Mouse (Mus musculus): ENCODE results near the gene 1600002K03Rik. TPM values are rescaled to one million over a fixed set of nuclear protein-coding genes. Genes with fewer than 3 reads are reported as not detected.
A peak's percentile ranks its signal among the peaks of the same experiment; 100 is the strongest.

The 1600002K03Rik gene
- polyA plus RNA-seq, 1 experiment from 2014 or later: 12.8 TPM

DNA sequence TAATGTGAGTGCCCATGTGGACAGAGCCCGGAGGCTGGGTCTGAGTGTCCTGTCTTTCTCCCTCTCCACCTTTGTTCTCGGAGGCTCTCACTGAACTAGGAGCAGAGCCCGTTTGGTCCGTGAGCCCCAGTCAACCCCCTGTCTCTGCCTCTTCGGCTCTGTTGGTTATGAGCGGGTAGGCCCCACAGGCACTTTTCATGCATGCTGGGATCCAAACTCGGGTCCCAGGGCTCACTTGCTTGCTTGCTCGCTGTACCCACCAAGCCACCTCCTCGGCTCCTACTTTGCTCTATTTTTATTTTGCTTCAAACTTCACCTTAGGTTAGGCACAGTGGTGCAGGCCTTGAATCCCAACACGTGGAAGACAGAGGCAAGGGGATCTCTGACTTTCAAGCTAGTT is 15.0 kb downstream of the 1600002K03Rik start:
- ATAC-seq (ENCODE audit: insufficient number of reproducible peaks, low FRiP score, low TSS enrichment, low read depth): no peak
- Histone ChIP-seq H3K4me2 (no peak overlapping the region), H3K27ac (no peak overlapping the region), H3K36me3 (peaks cover 20% of the 10 kb centered on the region), H3K4me1 (peaks cover 33% of the 10 kb centered on the region), H3K27me3 (peaks cover 37% of the 10 kb centered on the region), H3K9ac (no peak overlapping the region), H3K4me3 (no peak overlapping the region), H3K9me3 (no peaks in the 10 kb centered on the region)
- 89% methylated on average over 10 of the region's 10 CpGs for WGBS

DNA sequence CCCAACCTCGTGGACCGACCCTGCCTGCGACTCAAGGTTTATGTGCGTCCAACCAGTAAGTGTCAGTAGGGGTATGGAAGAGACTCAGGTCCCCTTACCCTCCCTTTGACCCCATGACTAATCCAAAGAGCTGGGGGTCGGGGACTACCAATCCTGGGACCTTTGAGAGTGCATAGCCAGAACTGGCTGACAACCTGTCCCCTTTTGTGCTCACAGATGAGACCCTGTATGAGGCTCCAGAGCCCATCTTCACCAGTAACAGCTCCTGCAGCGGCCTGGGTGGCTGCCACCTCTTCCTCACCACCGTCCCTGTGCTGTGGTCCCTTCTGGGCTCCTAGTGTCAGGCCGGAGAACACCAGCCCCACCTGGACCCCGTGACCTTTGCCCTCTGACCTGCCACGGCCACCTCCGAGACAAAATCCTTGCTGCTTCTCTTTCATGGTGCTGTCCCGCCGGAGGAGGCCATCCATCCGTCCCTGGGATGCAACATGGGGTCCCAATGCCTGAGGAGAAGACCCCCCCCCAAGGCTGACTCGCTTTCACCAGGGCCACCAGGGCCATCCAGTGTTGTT is 15.8 kb downstream of the 1600002K03Rik start:
- peaks cover 38% of the 10 kb centered on the region for H3K27me3 ChIP-seq
- H3K4me3 ChIP-seq: no peak overlapping the region
- peaks cover 33% of the 10 kb centered on the region for H3K4me1 ChIP-seq
- ATAC-seq (ENCODE audit: insufficient number of reproducible peaks, low FRiP score, low TSS enrichment, low read depth): no peak
- WGBS: 73% methylated on average over 15 of the region's 15 CpGs
- H3K27ac ChIP-seq: no peak overlapping the region
- H3K9ac ChIP-seq: no peak overlapping the region
- H3K9me3 ChIP-seq: no peaks in the 10 kb centered on the region
- peaks cover 20% of the 10 kb centered on the region for H3K36me3 ChIP-seq
- no peak overlapping the region for H3K4me2 ChIP-seq

DNA sequence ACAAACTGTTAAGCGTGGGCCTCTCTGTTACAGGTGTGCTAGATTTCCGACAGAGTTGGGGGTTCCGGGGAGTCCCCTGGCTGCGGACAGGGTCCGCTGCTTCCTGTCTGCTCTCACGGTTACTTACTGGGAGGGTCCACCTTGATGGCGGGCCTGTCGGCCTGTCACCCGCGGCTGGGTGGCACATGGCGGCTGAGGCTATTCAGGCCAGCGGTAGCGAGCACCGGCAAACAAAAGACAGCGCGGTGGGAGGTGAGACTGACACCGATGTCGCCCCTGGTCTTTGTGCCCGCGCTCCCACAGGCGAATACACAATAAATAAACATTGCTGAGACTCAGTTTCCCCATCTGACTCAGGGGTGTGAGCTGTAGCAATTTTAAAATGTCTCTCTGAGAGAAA is 17.3 kb downstream of the 1600002K03Rik start:
- Histone ChIP-seq H3K4me1 (peaks cover 31% of the 10 kb centered on the region), H3K9me3 (no peaks in the 10 kb centered on the region), H3K27ac (no peak overlapping the region), H3K9ac (no peak overlapping the region), H3K36me3 (peaks cover 20% of the 10 kb centered on the region), H3K4me2 (peak overlapping the region; percentile 71), H3K4me3 (peak overlapping the region; percentile 43), H3K27me3 (peaks cover 38% of the 10 kb centered on the region)
- WGBS: 19% methylated on average over 21 of the region's 21 CpGs
- ATAC-seq (ENCODE audit: insufficient number of reproducible peaks, low FRiP score, low TSS enrichment, low read depth): no peak

DNA sequence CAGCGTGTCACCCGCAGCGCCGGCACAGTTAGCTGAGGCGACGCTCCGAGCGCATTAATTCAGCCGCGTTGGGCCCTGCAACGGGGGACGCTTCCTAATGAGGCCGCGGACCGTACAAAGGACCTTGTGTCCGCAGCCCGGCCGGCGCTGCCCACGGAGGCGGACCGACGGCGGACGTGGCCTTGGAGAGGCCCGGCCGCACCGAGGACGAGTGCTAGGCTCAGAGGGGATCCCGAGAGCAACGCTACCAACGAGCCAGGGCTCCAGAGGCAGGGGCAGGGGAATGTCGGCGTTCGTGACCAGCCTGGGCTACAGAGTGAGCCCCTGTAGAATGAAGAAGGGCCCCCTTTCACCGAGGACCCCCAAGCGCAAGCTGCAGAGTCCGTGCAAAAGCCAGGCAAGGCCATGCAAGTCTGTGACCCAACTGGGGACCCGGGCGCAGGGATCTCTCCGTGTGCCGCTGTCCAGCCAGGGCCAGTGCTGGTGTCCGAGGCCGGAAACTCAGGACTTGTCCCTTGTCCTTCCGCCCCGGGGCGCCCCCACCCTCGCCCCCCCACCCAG is 17.8 kb downstream of the 1600002K03Rik start:
- H3K36me3 ChIP-seq: peaks cover 20% of the 10 kb centered on the region
- no peak overlapping the region; the same call in 1 of the 2 replicates for H3K27ac ChIP-seq
- H3K4me2 ChIP-seq: peak overlapping the region; percentile 71
- ATAC-seq (ENCODE audit: insufficient number of reproducible peaks, low FRiP score, low TSS enrichment, low read depth): 0 out of 2 replicates have a peak, but pooled peaks have one; percentile 42
- peaks cover 38% of the 10 kb centered on the region for H3K27me3 ChIP-seq
- no peaks in the 10 kb centered on the region for H3K9me3 ChIP-seq
- WGBS: 1% methylated on average over 48 of the region's 48 CpGs
- H3K9ac ChIP-seq: peak overlapping the region; percentile 42
- H3K4me1 ChIP-seq: peaks cover 28% of the 10 kb centered on the region
- H3K4me3 ChIP-seq: peak overlapping the region; percentile 43

DNA sequence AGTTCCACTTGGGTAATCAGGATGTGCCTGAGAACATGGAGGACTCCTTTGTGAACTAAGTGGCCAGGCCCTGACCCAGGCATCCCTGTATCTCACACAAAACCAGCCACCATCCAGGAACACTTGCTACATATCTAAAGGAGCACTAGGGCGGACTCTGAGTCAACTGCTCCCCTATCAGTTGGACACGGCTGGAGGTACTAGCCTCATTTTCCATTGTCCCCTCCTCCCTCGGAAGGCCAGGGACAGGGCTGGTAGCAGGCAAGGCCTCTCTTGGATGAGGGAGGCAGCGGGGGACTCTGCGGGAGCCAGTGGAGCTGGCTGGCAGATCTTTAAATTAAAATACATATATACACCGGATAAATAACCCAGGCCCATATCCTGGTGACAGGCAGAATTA is 21.2 kb downstream of the 1600002K03Rik start:
- ATAC-seq (ENCODE audit: insufficient number of reproducible peaks, low FRiP score, low TSS enrichment, low read depth): no peak
- H3K4me3 ChIP-seq: no peak overlapping the region
- peaks cover 18% of the 10 kb centered on the region for H3K4me1 ChIP-seq
- H3K9me3 ChIP-seq: no peaks in the 10 kb centered on the region
- H3K36me3 ChIP-seq: peaks cover 3% of the 10 kb centered on the region; the same call in 1 of the 2 replicates
- H3K27me3 ChIP-seq: peaks cover 32% of the 10 kb centered on the region
- H3K27ac ChIP-seq: no peak overlapping the region
- H3K4me2 ChIP-seq: no peak overlapping the region
- H3K9ac ChIP-seq: no peak overlapping the region
- WGBS: 79% methylated on average over 6 of the region's 6 CpGs

DNA sequence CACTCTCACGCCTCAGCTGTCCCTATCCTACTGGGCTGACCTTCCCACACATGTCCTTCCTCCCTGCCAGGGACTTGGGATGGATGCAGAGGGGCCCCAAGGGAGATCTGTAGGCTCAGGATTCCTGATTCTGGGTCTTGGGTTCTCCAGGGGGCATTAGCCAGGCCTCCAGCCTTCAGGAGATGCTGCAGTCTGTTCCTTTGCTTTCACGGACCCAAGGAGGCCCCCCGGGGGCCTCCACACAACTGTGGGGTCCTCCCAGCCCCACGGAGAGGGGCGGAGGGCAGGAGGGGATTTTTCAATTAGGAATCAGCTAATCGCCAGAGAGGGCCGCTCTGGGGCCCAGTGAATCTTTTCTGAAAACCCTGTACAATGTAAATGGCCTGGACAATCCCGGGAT is 21.7 kb downstream of the 1600002K03Rik start:
- Histone ChIP-seq H3K9ac (no peak overlapping the region), H3K36me3 (no peaks in the 10 kb centered on the region), H3K4me1 (peaks cover 16% of the 10 kb centered on the region), H3K4me3 (no peak overlapping the region), H3K4me2 (no peak overlapping the region), H3K27ac (no peak overlapping the region), H3K27me3 (peaks cover 29% of the 10 kb centered on the region), H3K9me3 (no peaks in the 10 kb centered on the region)
- 61% methylated on average over 8 of the region's 8 CpGs for WGBS
- no peak for ATAC-seq (ENCODE audit: insufficient number of reproducible peaks, low FRiP score, low TSS enrichment, low read depth)

DNA sequence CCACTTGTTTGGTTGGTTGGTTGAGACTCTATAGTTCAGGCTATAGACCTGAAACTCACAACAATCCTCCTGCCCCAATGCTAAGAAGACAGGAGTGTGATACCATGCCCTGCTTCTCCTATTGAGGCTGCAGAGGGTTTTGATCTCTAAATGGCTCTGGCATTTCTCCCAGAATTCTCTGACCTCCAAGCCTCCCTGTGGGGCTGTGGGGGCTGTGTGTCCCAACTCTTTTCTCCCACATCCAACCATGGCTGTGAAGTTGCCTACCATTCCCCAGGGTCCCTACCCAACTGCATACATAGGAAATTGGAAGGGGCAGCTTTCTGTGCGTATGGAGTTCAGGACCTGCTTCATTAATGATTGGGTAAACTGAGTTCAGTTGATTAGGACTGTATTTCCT is 23.4 kb downstream of the 1600002K03Rik start:
- Histone ChIP-seq H3K4me3 (no peak overlapping the region), H3K36me3 (no peaks in the 10 kb centered on the region), H3K27me3 (peaks cover 13% of the 10 kb centered on the region; the same call in 1 of the 2 replicates), H3K4me2 (no peak overlapping the region), H3K9ac (no peak overlapping the region), H3K9me3 (no peaks in the 10 kb centered on the region), H3K27ac (no peak overlapping the region), H3K4me1 (peaks cover 4% of the 10 kb centered on the region)
- 79% methylated on average over 1 of the region's 1 CpGs for WGBS
- no peak for ATAC-seq (ENCODE audit: insufficient number of reproducible peaks, low FRiP score, low TSS enrichment, low read depth)

DNA sequence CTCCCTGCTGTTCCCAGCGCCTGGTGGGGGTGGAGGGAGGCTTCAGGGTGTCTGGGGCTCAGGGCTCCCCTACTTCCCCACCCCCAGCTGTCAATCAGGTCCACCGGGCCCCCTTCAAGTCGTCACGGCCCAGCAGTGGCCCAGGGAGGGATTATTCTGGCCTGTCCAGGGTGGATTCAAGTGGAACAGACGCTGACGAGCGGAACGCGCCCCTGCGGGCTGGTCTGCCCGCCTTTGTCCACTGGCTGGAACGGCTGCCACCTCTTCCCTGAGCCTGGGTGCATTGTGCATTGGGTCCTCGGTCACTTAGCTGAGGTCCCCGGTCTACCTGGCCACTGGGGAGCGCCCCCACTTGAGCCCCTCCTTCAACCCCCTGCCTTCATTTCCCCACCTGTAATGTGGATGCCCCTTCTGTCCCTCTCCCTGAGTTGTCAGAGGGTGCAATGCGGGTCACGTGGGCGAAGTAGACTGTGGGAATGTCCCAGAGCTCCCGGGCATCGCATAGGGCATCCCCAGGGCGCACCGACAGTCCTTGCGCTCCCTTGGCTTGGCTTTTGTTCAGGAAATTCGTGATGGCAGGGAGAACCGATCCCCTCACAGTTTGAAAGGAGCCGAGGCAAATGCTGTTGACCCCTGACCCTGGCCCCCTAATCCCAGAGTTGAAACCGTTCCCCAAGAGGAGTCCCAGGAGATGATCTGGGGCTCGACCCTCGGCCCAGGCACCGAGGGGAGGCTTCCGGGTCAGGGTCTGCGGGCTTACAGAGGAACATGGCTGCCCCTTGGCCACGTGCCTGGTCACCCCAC is 24.2 kb downstream of the 1600002K03Rik start:
- no peak for ATAC-seq (ENCODE audit: insufficient number of reproducible peaks, low FRiP score, low TSS enrichment, low read depth)

DNA sequence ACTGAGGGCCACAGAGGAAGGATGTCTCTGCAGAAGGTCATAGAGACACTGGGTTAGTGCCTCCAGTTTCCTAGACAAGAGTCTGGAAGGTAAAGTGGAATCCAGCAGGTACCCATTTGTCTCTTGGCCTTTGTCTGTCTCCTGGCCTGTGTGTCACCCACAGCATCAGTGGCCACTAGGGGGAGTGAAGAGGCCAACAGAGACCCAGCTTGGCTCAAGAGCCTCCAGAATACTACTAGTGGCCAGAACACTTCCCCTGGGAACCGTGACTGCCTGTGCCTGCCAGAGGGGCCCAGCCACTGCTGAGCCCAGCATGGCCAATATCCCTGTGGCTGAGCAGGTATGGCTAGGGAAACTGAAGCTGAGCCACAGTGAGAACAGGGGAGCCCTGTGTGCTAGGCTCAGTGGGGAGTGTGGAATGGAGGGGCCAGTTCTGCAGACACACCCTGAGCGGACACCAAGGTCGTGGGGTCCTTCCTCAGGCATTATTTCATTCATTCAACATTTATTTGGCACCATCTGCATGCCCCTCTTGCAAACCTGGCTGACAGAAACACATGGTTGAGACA is 26.8 kb downstream of the 1600002K03Rik start:
- Histone ChIP-seq H3K4me1 (peaks cover 4% of the 10 kb centered on the region), H3K9ac (no peak overlapping the region), H3K36me3 (no peaks in the 10 kb centered on the region), H3K4me2 (no peak overlapping the region), H3K27me3 (no peaks in the 10 kb centered on the region), H3K4me3 (no peak overlapping the region), H3K9me3 (no peaks in the 10 kb centered on the region), H3K27ac (no peak overlapping the region)
- ATAC-seq (ENCODE audit: insufficient number of reproducible peaks, low FRiP score, low TSS enrichment, low read depth): no peak
- 44% methylated on average over 3 of the region's 3 CpGs for WGBS

More for the DNA sequence above, 24.2 kb downstream of the 1600002K03Rik start:
- no peaks in the 10 kb centered on the region for H3K9me3 ChIP-seq
- H3K4me2 ChIP-seq: no peak overlapping the region
- WGBS: 74% methylated on average over 33 of the region's 33 CpGs
- no peak overlapping the region for H3K4me3 ChIP-seq
- H3K36me3 ChIP-seq: no peaks in the 10 kb centered on the region
- peaks cover 8% of the 10 kb centered on the region; the same call in 1 of the 2 replicates for H3K27me3 ChIP-seq
- H3K9ac ChIP-seq: no peak overlapping the region
- H3K4me1 ChIP-seq: peaks cover 4% of the 10 kb centered on the region
- no peak overlapping the region for H3K27ac ChIP-seq

DNA sequence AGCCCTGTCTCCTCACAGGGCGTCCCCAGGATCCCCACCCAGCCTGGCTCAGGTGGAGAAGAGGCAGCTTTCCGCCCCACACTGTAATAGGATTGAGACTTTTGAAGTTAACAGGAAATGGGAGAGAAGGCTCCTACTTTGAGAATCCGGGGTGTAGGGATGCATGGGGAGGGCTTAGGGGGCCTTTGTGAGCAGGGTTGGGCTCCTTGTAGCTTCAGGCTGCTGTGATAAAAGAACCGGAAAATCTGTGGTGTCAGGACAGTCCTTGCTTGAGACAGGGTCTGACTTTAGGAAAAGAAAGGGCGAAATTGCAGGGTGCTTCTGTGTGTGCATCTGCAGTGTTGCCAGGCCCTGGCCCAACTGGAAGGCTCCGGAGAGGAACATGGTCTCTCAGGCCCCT is 27.7 kb downstream of the 1600002K03Rik start:
- no peak overlapping the region for H3K27ac ChIP-seq
- WGBS: 76% methylated on average over 6 of the region's 6 CpGs
- H3K9me3 ChIP-seq: no peaks in the 10 kb centered on the region
- no peaks in the 10 kb centered on the region for H3K36me3 ChIP-seq
- H3K9ac ChIP-seq: no peak overlapping the region
- H3K4me3 ChIP-seq: no peak overlapping the region
- H3K27me3 ChIP-seq: no peaks in the 10 kb centered on the region
- H3K4me2 ChIP-seq: no peak overlapping the region
- no peak for ATAC-seq (ENCODE audit: insufficient number of reproducible peaks, low FRiP score, low TSS enrichment, low read depth)
- peaks cover 4% of the 10 kb centered on the region for H3K4me1 ChIP-seq

DNA sequence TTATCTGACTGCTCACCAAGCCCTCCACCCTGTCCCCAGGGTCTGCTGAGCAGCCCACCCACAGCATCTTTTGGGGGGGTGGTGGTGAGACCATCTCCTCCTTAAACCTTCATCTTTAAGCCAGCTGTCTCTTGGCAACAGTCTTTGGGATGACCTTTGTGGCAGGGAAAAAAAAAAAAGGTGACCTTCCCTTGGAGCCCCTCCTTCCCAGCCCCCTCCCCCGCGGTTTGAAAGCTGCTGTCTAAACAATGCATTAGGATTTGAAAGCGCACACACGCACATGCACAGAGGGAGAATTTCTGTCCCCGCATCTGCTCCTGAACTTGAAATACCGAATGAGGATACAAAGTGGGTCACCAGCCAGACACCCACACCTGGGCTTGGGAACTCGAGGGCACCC is 31.3 kb downstream of the 1600002K03Rik start:
- Histone ChIP-seq H3K9ac (no peak overlapping the region), H3K9me3 (no peaks in the 10 kb centered on the region), H3K36me3 (no peaks in the 10 kb centered on the region), H3K27ac (no peak overlapping the region), H3K27me3 (peaks cover 3% of the 10 kb centered on the region; the same call in 1 of the 2 replicates), H3K4me2 (no peak overlapping the region), H3K4me3 (no peak overlapping the region), H3K4me1 (peaks cover 9% of the 10 kb centered on the region)
- 49% methylated on average over 7 of the region's 7 CpGs for WGBS
- ATAC-seq (ENCODE audit: insufficient number of reproducible peaks, low FRiP score, low TSS enrichment, low read depth): no peak

DNA sequence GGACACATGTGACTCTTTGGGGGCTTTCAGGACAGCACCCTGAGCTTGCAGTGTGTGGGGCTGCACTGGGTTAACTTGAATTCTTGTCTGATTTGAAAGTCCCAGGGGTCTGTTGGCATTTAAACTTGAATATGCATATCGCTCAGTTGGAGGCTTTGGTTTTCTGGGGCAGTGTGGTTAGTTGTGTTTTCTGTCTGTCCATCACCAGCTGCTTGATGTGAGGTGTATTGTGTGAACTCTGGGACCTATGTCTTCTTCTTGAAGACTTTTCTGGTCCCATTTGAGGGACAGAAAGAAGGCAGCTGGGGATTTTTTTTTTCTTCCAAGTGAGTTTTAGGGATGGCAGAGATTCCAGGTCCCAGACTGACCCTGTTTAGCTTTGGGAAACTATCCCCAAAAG is 34.5 kb downstream of the 1600002K03Rik start:
- no peak overlapping the region for H3K4me2 ChIP-seq
- H3K27me3 ChIP-seq: peaks cover 7% of the 10 kb centered on the region
- H3K9me3 ChIP-seq: no peaks in the 10 kb centered on the region
- no peak for ATAC-seq (ENCODE audit: insufficient number of reproducible peaks, low FRiP score, low TSS enrichment, low read depth)
- no peaks in the 10 kb centered on the region for H3K36me3 ChIP-seq
- H3K4me1 ChIP-seq: peaks cover 7% of the 10 kb centered on the region
- no peak overlapping the region for H3K9ac ChIP-seq
- 56% methylated on average over 1 of the region's 1 CpGs for WGBS
- no peak overlapping the region for H3K27ac ChIP-seq
- no peak overlapping the region for H3K4me3 ChIP-seq
